Mouse (Mus musculus) hindbrain, embryonic 14.5 days (tissue): ENCODE data around the gene Bbs1. TPM values are rescaled to one million over a fixed set of nuclear protein-coding genes. Genes with fewer than 3 reads are reported as not detected.
"Not testable (repeated sequence)": the region's sequence is repeated elsewhere in the genome, so short reads cannot be mapped to it uniquely, and the experiment has no call there.

Experiments used
- ATAC-seq: fragments of 200-750 bp; cut with Nextera tagmentation; 2 replicates; pipeline ENCODE4 v1.8.0; 2017; ENCODE audit warnings: moderate number of reproducible peaks, mild to moderate bottlenecking, moderate TSS enrichment, moderate library complexity; ENCODE audit not compliant: low FRiP score
- DNase-seq: peaks from one replicate; pipeline ENCODE4 v3.0.0-alpha.2; 2015; ENCODE audit warnings: low spot score
- H3K27ac ChIP-seq: fragments of 300-500 bp; sonication (generic); 2 replicates; pipeline ENCODE4 v1.5.1; 2014; ENCODE audit warnings: mild to moderate bottlenecking, moderate library complexity
- H3K27me3 ChIP-seq: fragments of 300-500 bp; sonication (generic); 2 replicates; pipeline ENCODE4 v1.6.1; 2014; ENCODE audit warnings: mild to moderate bottlenecking, low read length, mixed read lengths; ENCODE audit not compliant: control insufficient read depth, insufficient read depth
- H3K36me3 ChIP-seq: fragments of 300-500 bp; sonication (generic); replicated peaks from 2 replicates; pipeline ENCODE4 v1.6.1; 2014; ENCODE audit not compliant: control insufficient read depth, insufficient read depth
- H3K4me1 ChIP-seq: fragments of 300-500 bp; sonication (generic); replicated peaks from 2 replicates; pipeline ENCODE4 v1.6.1; 2014; ENCODE audit warnings: antibody characterized with exemption, low read length, mixed read lengths; ENCODE audit not compliant: control insufficient read depth, insufficient read depth
- H3K4me2 ChIP-seq: fragments of 300-500 bp; sonication (generic); replicated peaks from 2 replicates; pipeline ENCODE4 v1.6.1; 2014; ENCODE audit warnings: mild to moderate bottlenecking, moderate library complexity
- H3K4me3 ChIP-seq: fragments of 300-500 bp; sonication (generic); replicated peaks from 2 replicates; pipeline ENCODE4 v1.5.1; 2014; ENCODE audit warnings: mild to moderate bottlenecking, low read length
- H3K9ac ChIP-seq: fragments of 300-500 bp; sonication (generic); 2 replicates; pipeline ENCODE4 v1.6.1; 2014
- H3K9me3 ChIP-seq: fragments of 300-500 bp; sonication (generic); 2 replicates; pipeline ENCODE4 v1.6.1; 2016; ENCODE audit warnings: low read length; ENCODE audit not compliant: control insufficient read depth
- WGBS: fragments of 180-500 bp; shearing (Covaris S2); extraction: QIAGEN DNeasy Blood & Tissue Kit; methylation state at CpG from one replicate; pipeline ENCODE4 v1.1.7; 2014; 5-methylcytosine and 5-hydroxymethylcytosine counted together
- polyA plus RNA-seq: library from polyadenylated mRNA; unstranded; fragments of >200 nt; fragmentation: Nextera tagmentation; extraction: Ambion mirVana; gene quantifications from 2 replicates; pipeline ENCODE4 v1.2.1, GENCODE M21; 2014

The Bbs1 gene
- 12.5 and 12.9 TPM in 2 replicates for polyA plus RNA-seq

- Histone ChIP-seq H3K36me3 (peaks cover 58% of the 10 kb centered on the region), H3K4me3 (peak within 1 kb of the TSS; percentile 47), H3K9me3 (no peaks in the 10 kb centered on the region), H3K4me2 (peak within 1 kb of the TSS; percentile 59), H3K4me1 (peaks cover 9% of the 10 kb centered on the region), H3K27ac (peak within 1 kb of the TSS; percentile 76), H3K9ac (peak within 1 kb of the TSS; percentile 58), H3K27me3 (no peaks in the 10 kb centered on the region)
- WGBS, result 8% methylated on average over 31 of the region's 31 CpGs
- ATAC-seq, result peak; percentile 81
- DNase-seq, result peak; percentile 93
Observed at GRCm38 (mm10) chr19:4905979-4906794, at the start of gene Bbs1. Gene Bbs1 (minus strand): TSS chr19:4906628.

- not testable (repeated sequence) for ATAC-seq, H3K4me3 ChIP-seq, H3K4me2 ChIP-seq, DNase-seq, H3K4me1 ChIP-seq, H3K36me3 ChIP-seq, H3K9me3 ChIP-seq, H3K9ac ChIP-seq, H3K27ac ChIP-seq, H3K27me3 ChIP-seq
- WGBS, result 86% methylated on average over 9 of the region's 9 CpGs
Observed at GRCm38 (mm10) chr19:4948641-4949040, 42.2 kb upstream of the Bbs1 start.

- 38% methylated on average over 6 of the region's 6 CpGs for WGBS
- Histone ChIP-seq H3K27ac (no peak overlapping the region), H3K9me3 (no peaks in the 10 kb centered on the region), H3K4me2 (no peak overlapping the region), H3K4me3 (no peak overlapping the region), H3K4me1 (peaks cover 8% of the 10 kb centered on the region), H3K9ac (no peak overlapping the region), H3K27me3 (no peaks in the 10 kb centered on the region), H3K36me3 (no peaks in the 10 kb centered on the region)
- DNase-seq (no peak), ATAC-seq (no peak)
Observed at GRCm38 (mm10) chr19:4945540-4945939, 39.1 kb upstream of the Bbs1 start.

- Histone ChIP-seq H3K9ac (peak overlapping the region; percentile 70), H3K27ac (peak overlapping the region; percentile 76; the same call in 1 of the 2 replicates), H3K9me3 (no peaks in the 10 kb centered on the region), H3K4me3 (peak overlapping the region; percentile 73), H3K4me2 (peak overlapping the region; percentile 63), H3K36me3 (no peaks in the 10 kb centered on the region), H3K27me3 (no peaks in the 10 kb centered on the region), H3K4me1 (peaks cover 8% of the 10 kb centered on the region)
- 9% methylated on average over 13 of the region's 13 CpGs for WGBS
- DNase-seq (no peak), ATAC-seq (peak; percentile 68; the same call in 1 of the 2 replicates)
Observed at GRCm38 (mm10) chr19:4943253-4943588, 36.8 kb upstream of the Bbs1 start.

- Histone ChIP-seq H3K9me3 (no peaks in the 10 kb centered on the region), H3K4me2 (peak within 1 kb of the TSS; percentile 63), H3K27ac (peak within 1 kb of the TSS; percentile 76), H3K36me3 (peaks cover 3% of the 10 kb centered on the region; the same call in 1 of the 2 replicates), H3K27me3 (no peaks in the 10 kb centered on the region), H3K4me1 (peaks cover 8% of the 10 kb centered on the region), H3K4me3 (peak within 1 kb of the TSS; percentile 73), H3K9ac (peak within 1 kb of the TSS; percentile 70)
- ATAC-seq (peak; percentile 96), DNase-seq (peak; percentile 82)
- under 1% methylated on average over 48 of the region's 55 CpGs for WGBS
Observed at GRCm38 (mm10) chr19:4942551-4943252, 36.3 kb upstream of the Bbs1 start, which contains the start of gene Peli3. Gene Peli3 (minus strand): TSS chr19:4943127.

- Histone ChIP-seq H3K27ac (no peak overlapping the region), H3K4me2 (no peak overlapping the region), H3K4me1 (peaks cover 8% of the 10 kb centered on the region), H3K9me3 (no peaks in the 10 kb centered on the region), H3K4me3 (no peak overlapping the region), H3K36me3 (peaks cover 43% of the 10 kb centered on the region), H3K9ac (no peak overlapping the region), H3K27me3 (no peaks in the 10 kb centered on the region)
- DNase-seq, result no peak
- no peak for ATAC-seq
- WGBS, result 85% methylated on average over 17 of the region's 17 CpGs
Observed at GRCm38 (mm10) chr19:4937444-4938310, 31.2 kb upstream of the Bbs1 start.

- no peaks in the 10 kb centered on the region for H3K27me3 ChIP-seq
- peaks cover 4% of the 10 kb centered on the region for H3K4me1 ChIP-seq
- H3K4me2 ChIP-seq, result no peak overlapping the region
- no peaks in the 10 kb centered on the region for H3K9me3 ChIP-seq
- no peak overlapping the region for H3K27ac ChIP-seq
- no peak overlapping the region for H3K4me3 ChIP-seq
- H3K9ac ChIP-seq, result no peak overlapping the region
- ATAC-seq, result no peak
- DNase-seq, result no peak
- WGBS, result 80% methylated on average over 2 of the region's 2 CpGs
- H3K36me3 ChIP-seq, result peaks cover 51% of the 10 kb centered on the region
Observed at GRCm38 (mm10) chr19:4936896-4937295, 30.5 kb upstream of the Bbs1 start.

- WGBS, result 55% methylated on average over 5 of the region's 5 CpGs
- ATAC-seq, result 0 out of 2 replicates have a peak, but pooled peaks have one; percentile 10
- H3K36me3 ChIP-seq, result peaks cover 50% of the 10 kb centered on the region
- H3K4me3 ChIP-seq, result peak overlapping the region; percentile 49
- no peaks in the 10 kb centered on the region for H3K9me3 ChIP-seq
- no peaks in the 10 kb centered on the region for H3K27me3 ChIP-seq
- H3K27ac ChIP-seq, result peak overlapping the region; percentile 81
- H3K4me1 ChIP-seq, result peaks cover 21% of the 10 kb centered on the region
- H3K9ac ChIP-seq, result peak overlapping the region; percentile 74
- H3K4me2 ChIP-seq, result peak overlapping the region; percentile 79
- peak; percentile 24 for DNase-seq
Observed at GRCm38 (mm10) chr19:4928781-4929180, 22.4 kb upstream of the Bbs1 start.
